Mouse (Mus musculus) spleen, adult 2 months (tissue): ENCODE data around the gene Hyou1. TPM values are rescaled to one million over a fixed set of nuclear protein-coding genes. Genes with fewer than 3 reads are reported as not detected.
"Not testable (repeated sequence)": the region's sequence is repeated elsewhere in the genome, so short reads cannot be mapped to it uniquely, and the experiment has no call there.

Source experiments
- DNase-seq, 2 experiments: peaks; one replicate each; pipeline versions ENCODE4 v3.0.0 to v3.0.0-alpha.2; 2012 to 2021; ENCODE audit warnings: low spot score in 2 of 2, low read depth in 1 of 2
- H3K27ac ChIP-seq: fragments of 200-500 bp; 2 replicates; pipeline ENCODE4 v1.5.1; 2012; ENCODE audit warnings: low read length, inconsistent platforms; ENCODE audit not compliant: insufficient read depth
- H3K27me3 ChIP-seq: fragments of 200-500 bp; 2 replicates; pipeline ENCODE4 v1.6.1; 2012; ENCODE audit warnings: mild to moderate bottlenecking, moderate library complexity, low read length, inconsistent platforms; ENCODE audit not compliant: control insufficient read depth, insufficient read depth
- H3K36me3 ChIP-seq: fragments of 200-500 bp; 2 replicates; pipeline ENCODE4 v1.6.1; 2012; ENCODE audit warnings: mild to moderate bottlenecking, low read length, inconsistent platforms; ENCODE audit not compliant: control insufficient read depth, insufficient read depth
- H3K4me1 ChIP-seq: fragments of 200-500 bp; 2 replicates; pipeline ENCODE4 v1.6.1; 2011; ENCODE audit warnings: inconsistent platforms; ENCODE audit not compliant: control insufficient read depth, insufficient read depth, insufficient read length
- H3K4me3 ChIP-seq: fragments of 200-500 bp; 2 replicates; pipeline ENCODE4 v1.5.1; 2011; ENCODE audit warnings: mild to moderate bottlenecking, inconsistent platforms; ENCODE audit not compliant: insufficient read depth, insufficient read length; ENCODE audit errors: extremely low read depth
- CTCF ChIP-seq: fragments of 200-500 bp; IDR thresholded peaks from 2 replicates; pipeline ENCODE4 v1.5.1; 2011; ENCODE audit warnings: mild to moderate bottlenecking, inconsistent platforms; ENCODE audit not compliant: insufficient read depth, insufficient read length, insufficient replicate concordance; ENCODE audit errors: extremely low read depth
- POLR2A ChIP-seq: fragments of 200-500 bp; IDR thresholded peaks from 2 replicates; pipeline ENCODE4 v1.6.1; 2011; ENCODE audit warnings: low read depth, low read length, inconsistent platforms
- WGBS: fragments of 180-500 bp; shearing (Covaris S2); methylation state at CpG from one replicate; pipeline ENCODE4 v1.1.7; 2018; 5-methylcytosine and 5-hydroxymethylcytosine counted together
- polyA plus RNA-seq: library from polyadenylated mRNA; depleted of rRNA; stranded (reverse); fragments of >200 nt; gene quantifications from 2 replicates; pipeline ENCODE4 v1.2.3, GENCODE M21; 2012

The Hyou1 gene
- polyA plus RNA-seq, 1 experiment = 39.8 TPM

DNA sequence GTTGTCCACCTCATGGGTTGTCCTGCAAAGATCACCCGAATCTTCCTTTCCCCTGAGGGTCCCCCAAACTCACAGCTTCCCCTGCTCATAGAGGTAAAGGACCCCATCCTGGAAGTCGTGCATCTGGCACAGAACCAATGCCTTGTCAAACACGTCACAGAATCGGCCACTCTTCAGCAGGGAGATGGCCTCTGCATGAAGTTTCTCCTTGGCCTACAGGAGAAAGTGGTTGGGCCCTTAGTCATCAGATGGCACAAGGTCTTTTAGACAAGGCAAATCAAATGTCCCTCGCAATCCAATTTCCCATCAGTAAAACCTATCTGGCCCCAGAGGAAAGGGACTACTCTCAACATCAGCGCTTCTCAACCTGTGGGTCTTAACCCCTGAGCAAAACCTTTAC, 26.1 kb upstream of the Hyou1 start:
- Histone ChIP-seq H3K4me1 (no peaks in the 10 kb centered on the region), H3K27me3 (no peaks in the 10 kb centered on the region), H3K4me3 (no peak overlapping the region), H3K36me3 (peaks cover 67% of the 10 kb centered on the region), H3K27ac (no peak overlapping the region)
- no peak for DNase-seq
- 93% methylated on average over 6 of the region's 6 CpGs for WGBS
- no peak for TF ChIP-seq CTCF
- TF ChIP-seq POLR2A = no peak

DNA sequence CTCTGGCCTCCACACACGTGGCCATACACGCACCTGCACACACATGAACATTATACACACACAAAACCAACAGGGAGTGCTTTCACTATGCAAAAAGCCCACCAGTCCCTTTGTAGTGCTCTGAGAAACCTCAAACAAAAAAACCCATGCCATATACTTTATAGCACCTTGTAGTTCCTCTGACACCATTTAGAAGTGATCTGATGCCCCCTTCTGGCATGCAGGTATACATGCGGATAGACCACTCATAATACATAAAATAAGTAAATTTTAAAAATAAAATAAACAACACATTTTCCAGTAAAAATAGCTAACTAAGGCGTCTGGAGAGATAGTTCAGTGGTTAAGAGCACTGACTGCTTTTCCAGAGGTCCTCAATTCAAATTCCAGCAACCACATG, 22.1 kb upstream of the Hyou1 start:
- TF ChIP-seq CTCF (no peak), POLR2A (no peak)
- no peaks in the 10 kb centered on the region for H3K27me3 ChIP-seq
- 67% methylated on average over 4 of the region's 4 CpGs for WGBS
- peaks cover 54% of the 10 kb centered on the region for H3K36me3 ChIP-seq
- no peak overlapping the region for H3K27ac ChIP-seq
- peak in 1 of 2 experiments; percentile 25 for DNase-seq
- H3K4me1 ChIP-seq = peaks cover 4% of the 10 kb centered on the region; the same call in 1 of the 2 replicates
- H3K4me3 ChIP-seq = no peak overlapping the region

DNA sequence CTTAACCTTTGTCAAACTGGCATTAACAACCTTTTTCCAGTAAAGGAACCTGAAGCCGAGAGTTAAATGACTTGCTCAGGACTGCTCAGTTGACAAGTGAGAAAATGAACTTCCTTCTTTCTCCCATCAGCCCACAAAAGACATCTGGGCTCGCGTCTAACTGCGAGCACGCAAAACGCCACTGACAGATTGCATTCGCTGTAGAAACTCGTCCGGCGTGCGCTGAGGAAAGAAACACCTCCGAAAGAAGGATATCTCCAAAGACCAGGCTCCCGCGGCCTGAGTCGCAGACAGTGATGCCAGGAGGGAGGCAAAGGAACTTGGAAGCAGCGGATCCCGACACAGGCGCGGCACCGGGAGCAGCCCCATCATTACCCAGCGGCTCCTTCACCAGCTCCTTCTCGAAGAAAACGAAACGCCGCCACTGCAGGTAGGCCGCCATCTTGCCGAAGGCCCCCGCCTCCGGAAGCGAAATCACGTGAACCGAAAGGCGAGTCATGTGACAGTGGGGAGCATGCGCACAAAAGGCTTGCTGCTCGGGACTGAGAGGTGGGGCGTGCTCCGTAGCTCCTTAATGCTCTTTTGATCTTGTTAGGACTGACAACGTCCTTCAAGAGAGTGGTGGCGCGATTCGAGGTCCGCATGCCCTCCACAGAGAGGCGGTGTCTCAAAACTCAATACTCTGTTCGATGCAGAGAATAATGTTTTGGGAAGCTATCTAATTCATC, 17.9 kb upstream of the Hyou1 start, which contains the start of gene Vps11:
Vps11 (minus strand) TSS at position 481 of the 728 bp plus-strand sequence.
- TF ChIP-seq CTCF (no peak), POLR2A (peak; percentile 83)
- WGBS = under 1% methylated on average over 44 of the region's 44 CpGs
- Histone ChIP-seq H3K27ac (peak within 1 kb of the TSS; percentile 85), H3K4me3 (peak within 1 kb of the TSS; percentile 99), H3K27me3 (no peaks in the 10 kb centered on the region), H3K36me3 (peaks cover 17% of the 10 kb centered on the region), H3K4me1 (peaks cover 4% of the 10 kb centered on the region; the same call in 1 of the 2 replicates)
- peak; percentile 93 to 96 for DNase-seq

DNA sequence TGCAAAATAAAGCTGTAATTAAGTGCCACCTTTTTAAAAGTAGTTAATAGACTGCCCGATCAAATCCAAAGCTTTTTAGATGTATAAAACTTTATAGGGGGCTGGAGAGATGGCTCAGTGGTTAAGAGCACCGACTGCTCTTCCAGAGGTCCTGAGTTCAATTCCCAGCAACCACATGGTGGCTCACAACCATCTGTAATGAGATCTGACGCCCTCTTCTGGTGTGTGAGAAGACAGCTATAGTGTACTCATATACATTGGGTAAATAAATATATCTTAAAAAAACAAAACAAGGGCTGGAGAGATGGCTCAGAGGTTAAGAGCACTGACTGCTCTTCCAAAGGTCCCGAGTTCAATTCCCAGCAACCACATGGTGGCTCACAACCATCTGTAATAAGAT, 17.4 kb upstream of the Hyou1 start:
- not testable (repeated sequence) for H3K4me1 ChIP-seq, DNase-seq, H3K27me3 ChIP-seq
- 44% methylated on average over 4 of the region's 4 CpGs for WGBS
- Histone ChIP-seq H3K4me3 (peak overlapping the region; percentile 99; the same call in 1 of the 2 replicates), H3K36me3 (peaks cover 13% of the 10 kb centered on the region), H3K27ac (peak overlapping the region; percentile 29; the same call in 1 of the 2 replicates)

DNA sequence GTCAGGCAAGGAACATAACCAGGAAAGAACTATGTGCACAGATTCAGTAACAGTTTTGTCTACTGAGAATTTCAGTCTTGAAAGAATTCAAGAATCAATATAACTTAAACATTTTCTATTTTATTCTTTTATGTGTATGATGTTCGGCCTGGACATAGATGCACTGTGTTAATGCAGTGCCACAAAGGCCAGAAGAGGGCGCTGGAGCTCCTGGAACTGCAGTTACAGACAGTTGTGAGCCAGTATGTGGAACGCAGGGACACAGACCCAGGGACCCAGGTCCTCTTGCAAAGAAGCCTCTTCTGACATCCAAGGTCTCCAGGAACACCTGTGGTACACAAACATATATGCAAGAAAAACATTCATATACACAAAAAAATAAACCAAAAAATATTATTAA, 14.8 kb upstream of the Hyou1 start:
- Histone ChIP-seq H3K4me3 (no peak overlapping the region), H3K27me3 (no peaks in the 10 kb centered on the region), H3K36me3 (peaks cover 2% of the 10 kb centered on the region; the same call in 1 of the 2 replicates), H3K27ac (no peak overlapping the region), H3K4me1 (peaks cover 4% of the 10 kb centered on the region; the same call in 1 of the 2 replicates)
- TF ChIP-seq CTCF (peak; percentile 8; the same call in 1 of the 2 replicates), POLR2A (no peak)
- DNase-seq = no peak
- 68% methylated on average over 3 of the region's 3 CpGs for WGBS

DNA sequence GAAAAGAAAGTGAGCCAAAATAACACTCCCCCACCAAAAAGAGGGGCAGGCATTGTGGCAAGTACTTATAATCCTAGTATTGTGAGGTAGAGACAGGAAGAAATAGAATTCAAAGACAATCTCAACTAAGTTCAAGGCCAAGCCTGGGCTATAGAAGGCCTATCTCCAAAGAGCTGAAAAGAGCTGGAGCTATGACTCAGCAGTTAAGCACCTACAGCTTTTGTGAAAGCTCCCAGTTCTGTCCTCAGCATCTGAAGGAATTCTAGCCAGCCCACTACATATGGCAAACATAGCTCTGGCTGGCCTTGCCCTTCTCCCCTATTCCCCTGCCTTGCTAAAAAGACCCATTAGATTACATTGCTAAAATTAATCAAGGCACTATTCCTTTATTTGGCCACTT, 5.9 kb upstream of the Hyou1 start:
- Histone ChIP-seq H3K36me3 (no peaks in the 10 kb centered on the region), H3K4me1 (no peaks in the 10 kb centered on the region), H3K27ac (no peak overlapping the region), H3K27me3 (no peaks in the 10 kb centered on the region), H3K4me3 (no peak overlapping the region)
- TF ChIP-seq POLR2A = no peak
- TF ChIP-seq CTCF = no peak
- no peak for DNase-seq

DNA sequence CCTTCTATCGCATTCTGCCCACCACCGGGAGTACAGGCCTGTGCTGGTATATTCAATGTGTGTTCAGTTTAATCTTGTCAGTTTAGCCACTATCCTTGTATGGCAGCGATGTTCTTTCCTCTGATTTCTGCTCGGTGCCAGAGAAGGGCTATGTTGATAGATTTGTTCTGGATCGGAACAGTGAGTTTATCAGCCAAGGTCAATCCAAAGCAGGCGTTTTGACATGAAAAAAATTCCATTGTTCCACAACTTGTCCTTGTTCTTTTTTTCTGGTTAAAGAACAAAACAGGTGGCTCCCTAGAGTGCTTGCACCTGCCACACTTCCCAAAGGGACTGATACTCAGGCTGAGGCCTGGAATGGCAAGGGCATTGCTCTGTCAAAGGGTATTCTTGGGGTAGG, 3.1 kb upstream of the Hyou1 start:
- H3K4me1 ChIP-seq = peaks cover 7% of the 10 kb centered on the region; the same call in 1 of the 2 replicates

DNA sequence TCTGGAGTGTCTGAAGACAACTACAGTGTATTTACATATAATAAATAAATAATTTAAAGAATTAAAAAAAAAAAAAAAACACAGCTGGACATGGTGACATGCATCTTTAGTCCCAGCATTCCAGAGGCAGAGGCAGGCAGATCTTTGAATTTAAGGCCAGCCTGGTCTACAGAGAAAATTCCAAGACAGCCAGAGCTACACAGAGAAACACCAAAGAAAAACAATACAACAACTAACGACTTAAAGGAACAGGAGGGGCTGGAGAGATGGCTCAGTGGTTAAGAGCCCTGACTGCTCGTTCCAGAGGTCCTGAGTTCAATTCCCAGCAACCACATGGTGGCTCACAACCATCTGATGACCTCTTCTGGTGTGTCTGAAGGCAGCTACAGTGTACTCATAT, 2.0 kb upstream of the Hyou1 start:
- not testable (repeated sequence) for DNase-seq, H3K27me3 ChIP-seq, H3K4me3 ChIP-seq, H3K36me3 ChIP-seq, H3K4me1 ChIP-seq, H3K27ac ChIP-seq
- 80% methylated on average over 2 of the region's 2 CpGs for WGBS

More for the DNA sequence above, 3.1 kb upstream of the Hyou1 start:
- no peak for DNase-seq
- WGBS = 86% methylated on average over 6 of the region's 6 CpGs
- H3K27ac ChIP-seq = no peak overlapping the region
- H3K4me3 ChIP-seq = no peak overlapping the region
- no peaks in the 10 kb centered on the region for H3K36me3 ChIP-seq
- H3K27me3 ChIP-seq = no peaks in the 10 kb centered on the region
- TF ChIP-seq POLR2A (no peak), CTCF (no peak)
